Mouse (Mus musculus) megakaryocyte progenitor cell, adult 5-6 weeks (primary cell): ENCODE data around the gene Acaa1b. TPM values are rescaled to one million over a fixed set of nuclear protein-coding genes. Genes with fewer than 3 reads are reported as not detected.
A peak's percentile ranks its signal among the peaks of the same experiment; 100 is the strongest.

ENCODE experiments used
- ATAC-seq: replicated peaks from 2 replicates; pipeline ENCODE4 v1.8.0; 2016; ENCODE audit warnings: mild to moderate bottlenecking, moderate TSS enrichment, inconsistent platforms; ENCODE audit not compliant: poor library complexity
- total RNA-seq, 2 experiments: library from RNA; stranded (forward) in 1 of 2; stranded (reverse) in 1 of 2; fragments of 157-497, 149-512 nt in 1 of 2; fragments of 200-1000 nt in 1 of 2; gene quantifications; 2 replicates each; pipeline versions ENCODE4 v1.2.3 to v1.2.4; 2015 to 2017

The Acaa1b gene
- total RNA-seq, 2 experiments from 2014 or later, result 0.30 TPM; not detected in 1

- ATAC-seq, result no peak
These were observed 12.2 kb downstream of the Acaa1b start for GRCm38 (mm10) chr9:119144696-119145095.

GRCm38 (mm10) chr9:119143372-119143771 lies 13.5 kb downstream of the Acaa1b start:
- no peak for ATAC-seq

GRCm38 (mm10) chr9:119142066-119142465 lies 14.8 kb downstream of the Acaa1b start:
- ATAC-seq, result no peak

GRCm38 (mm10) chr9:119138836-119139235 lies 18.1 kb downstream of the Acaa1b start:
- ATAC-seq, result no peak

GRCm38 (mm10) chr9:119130692-119131091 lies 26.2 kb downstream of the Acaa1b start:
- no peak for ATAC-seq

- no peak for ATAC-seq
These were observed 28.3 kb downstream of the Acaa1b start for GRCm38 (mm10) chr9:119128436-119129181.

GRCm38 (mm10) chr9:119122596-119123369 lies 34.1 kb downstream of the Acaa1b start:
- ATAC-seq, result peak; percentile 69

- ATAC-seq, result no peak
These were observed 36.7 kb downstream of the Acaa1b start for GRCm38 (mm10) chr9:119120168-119120560.

- ATAC-seq, result no peak
These were observed 37.3 kb downstream of the Acaa1b start for GRCm38 (mm10) chr9:119119409-119120167.

- ATAC-seq, result no peak
These were observed 42.0 kb downstream of the Acaa1b start for GRCm38 (mm10) chr9:119114911-119115310.

GRCm38 (mm10) chr9:119110640-119111039 lies 46.3 kb downstream of the Acaa1b start:
- no peak for ATAC-seq

- no peak for ATAC-seq
These were observed 47.1 kb downstream of the Acaa1b start for GRCm38 (mm10) chr9:119109685-119110353.

GRCm38 (mm10) chr9:119107566-119107965 lies 49.3 kb downstream of the Acaa1b start:
- ATAC-seq, result peak; percentile 87

GRCm38 (mm10) chr9:119102783-119103113 lies 54.1 kb downstream of the Acaa1b start:
- ATAC-seq, result no peak

- ATAC-seq, result peak; percentile 93
These were observed 54.7 kb downstream of the Acaa1b start, which contains the start of gene Dlec1 for GRCm38 (mm10) chr9:119101992-119102782. Dlec1 (plus strand) TSS chr9:119102478.

GRCm38 (mm10) chr9:119100177-119100898 lies 56.6 kb downstream of the Acaa1b start:
- no peak for ATAC-seq
